Mouse (Mus musculus) neural tube, embryonic 14.5 days (tissue): ENCODE measurements around the gene Meis1. TPM values are rescaled to one million over a fixed set of nuclear protein-coding genes. Genes with fewer than 3 reads are reported as not detected.
A peak's percentile ranks its signal among the peaks of the same experiment; 100 is the strongest.

ENCODE experiments used
- ATAC-seq: fragments of 200-750 bp; cut with Nextera tagmentation; 2 replicates; pipeline ENCODE4 v1.8.0; 2017; ENCODE audit warnings: low read depth, mild to moderate bottlenecking, moderate TSS enrichment, moderate library complexity
- H3K27ac ChIP-seq: fragments of 300-500 bp; sonication (generic); 2 replicates; pipeline ENCODE4 v1.5.1; 2014; ENCODE audit warnings: low read depth, mild to moderate bottlenecking, control low read depth, low read length, moderate library complexity, mixed read lengths
- H3K27me3 ChIP-seq: fragments of 300-500 bp; sonication (generic); 2 replicates; pipeline ENCODE4 v1.6.1; 2014; ENCODE audit warnings: low read length; ENCODE audit not compliant: control insufficient read depth, insufficient read depth
- H3K36me3 ChIP-seq: fragments of 300-500 bp; sonication (generic); 2 replicates; pipeline ENCODE4 v1.6.1; 2014; ENCODE audit warnings: low read length, mixed read lengths; ENCODE audit not compliant: control insufficient read depth, insufficient read depth
- H3K4me1 ChIP-seq: fragments of 300-500 bp; sonication (generic); 2 replicates; pipeline ENCODE4 v1.6.1; 2014; ENCODE audit warnings: low read length; ENCODE audit not compliant: control insufficient read depth, insufficient read depth
- H3K4me2 ChIP-seq: fragments of 300-500 bp; sonication (generic); 2 replicates; pipeline ENCODE4 v1.6.1; 2014; ENCODE audit warnings: mild to moderate bottlenecking, low read depth, low read length, control low read depth
- H3K4me3 ChIP-seq: fragments of 300-500 bp; sonication (generic); 2 replicates; pipeline ENCODE4 v1.5.1; 2014; ENCODE audit warnings: low read depth, low read length, control low read depth, mixed read lengths
- H3K9ac ChIP-seq: fragments of 300-500 bp; sonication (generic); replicated peaks from 2 replicates; pipeline ENCODE4 v1.6.1; 2014; ENCODE audit warnings: low read depth, mild to moderate bottlenecking, control low read depth, low read length, mixed read lengths
- H3K9me3 ChIP-seq: fragments of 300-500 bp; sonication (generic); 2 replicates; pipeline ENCODE4 v1.6.1; 2016; ENCODE audit warnings: low read length; ENCODE audit not compliant: control insufficient read depth
- WGBS: fragments of 180-500 bp; shearing (Covaris S2); extraction: QIAGEN DNeasy Blood & Tissue Kit; methylation state at CpG from one replicate; pipeline ENCODE4 v1.1.7; 2014; 5-methylcytosine and 5-hydroxymethylcytosine counted together
- polyA plus RNA-seq: library from polyadenylated mRNA; unstranded; fragments of >200 nt; fragmentation: Nextera tagmentation; extraction: Ambion mirVana; gene quantifications from 2 replicates; pipeline ENCODE4 v1.2.1, GENCODE M21; 2014

Meis1 gene
- polyA plus RNA-seq, 1 experiment from 2014 or later = 170 TPM

DNA sequence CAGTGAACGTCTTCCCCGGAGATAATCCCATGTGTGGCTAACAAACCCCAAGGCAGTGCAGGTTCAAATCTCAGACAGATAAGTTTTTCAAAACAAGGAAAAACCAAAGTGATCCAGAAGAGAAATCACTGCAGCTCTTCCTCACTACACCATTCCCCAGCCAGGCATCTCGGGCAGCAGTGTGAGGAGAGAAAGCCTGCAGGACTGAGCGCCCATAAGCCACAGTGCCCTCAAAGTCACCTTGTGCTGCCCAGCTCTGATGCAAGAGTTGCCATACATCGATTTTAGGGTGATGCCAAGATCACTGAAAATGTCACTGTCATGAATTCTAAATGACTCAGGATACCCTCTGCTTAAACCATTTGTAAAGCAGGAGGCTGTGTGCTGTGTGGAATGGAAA is 15.7 kb downstream of the Meis1 start:
- no peak overlapping the region for H3K4me3 ChIP-seq
- ATAC-seq = no peak
- no peak overlapping the region for H3K27ac ChIP-seq
- H3K9me3 ChIP-seq = no peaks in the 10 kb centered on the region
- H3K4me1 ChIP-seq = peaks cover 19% of the 10 kb centered on the region
- H3K36me3 ChIP-seq = no peaks in the 10 kb centered on the region
- no peak overlapping the region for H3K9ac ChIP-seq
- no peak overlapping the region for H3K4me2 ChIP-seq
- WGBS = 65% methylated on average over 5 of the region's 5 CpGs
- no peaks in the 10 kb centered on the region for H3K27me3 ChIP-seq

DNA sequence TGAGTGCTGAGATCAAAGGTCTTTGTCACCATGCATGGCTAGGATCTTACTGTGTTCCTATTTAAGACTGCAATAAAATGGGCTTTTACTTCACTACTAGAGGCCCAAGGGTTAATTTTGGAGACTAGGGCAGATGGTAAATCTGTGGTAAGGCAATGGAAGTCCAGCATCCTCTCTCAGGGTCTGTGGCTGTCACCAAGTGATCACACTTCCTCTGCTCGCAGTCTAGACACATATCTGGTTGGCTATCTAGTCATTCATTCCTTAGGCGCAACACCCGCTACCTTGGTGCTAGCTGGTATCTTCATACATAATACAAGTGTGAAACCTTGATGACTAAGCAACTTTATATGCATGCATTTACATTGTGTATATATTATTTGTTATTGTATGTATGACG is 22.0 kb downstream of the Meis1 start:
- Histone ChIP-seq H3K36me3 (peaks cover 20% of the 10 kb centered on the region; the same call in 1 of the 2 replicates), H3K27me3 (no peaks in the 10 kb centered on the region), H3K27ac (no peak overlapping the region), H3K4me3 (no peak overlapping the region), H3K9me3 (no peaks in the 10 kb centered on the region), H3K9ac (no peak overlapping the region), H3K4me2 (no peak overlapping the region), H3K4me1 (no peaks in the 10 kb centered on the region)
- ATAC-seq = no peak
- 97% methylated on average over 4 of the region's 4 CpGs for WGBS

DNA sequence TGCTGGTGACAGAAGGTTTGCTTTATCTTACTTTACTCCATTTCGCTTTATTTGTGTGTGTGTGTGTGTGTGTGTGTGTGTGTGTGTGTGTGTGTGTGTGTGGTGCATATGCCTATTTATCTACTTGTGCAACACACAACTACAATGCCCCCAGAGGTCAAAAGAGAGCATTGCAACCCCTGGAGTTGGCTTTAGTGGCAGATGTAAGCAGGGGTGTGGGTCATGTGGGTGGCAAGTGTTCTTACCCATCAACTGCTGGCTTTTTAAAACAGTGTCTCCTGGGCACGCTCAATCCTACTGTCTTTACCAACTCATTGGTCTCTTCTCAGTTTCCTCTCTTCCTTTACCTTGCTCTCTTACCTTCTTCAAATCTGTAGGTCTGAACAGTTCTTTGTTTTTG is 22.5 kb downstream of the Meis1 start:
- WGBS = 100% methylated on average over 2 of the region's 2 CpGs

DNA sequence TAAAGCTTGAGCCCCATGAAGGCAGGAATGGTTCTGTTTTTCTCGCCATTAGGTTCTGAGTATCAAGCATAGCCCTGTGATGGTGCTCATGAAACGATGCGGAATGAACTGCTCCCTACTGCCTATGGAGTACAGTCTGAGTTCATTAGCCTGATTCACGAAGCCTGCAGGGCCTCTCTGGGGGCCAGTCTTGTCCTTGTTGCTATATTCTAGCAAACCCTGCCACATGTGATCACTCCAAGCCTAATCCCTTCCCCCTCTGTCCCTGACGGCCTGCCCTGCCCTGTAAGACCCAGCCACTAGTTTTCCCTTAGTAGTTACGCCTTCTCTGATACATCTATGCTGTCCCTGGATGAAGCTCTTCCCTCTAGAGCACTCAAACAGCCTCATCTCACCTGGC is 26.0 kb downstream of the Meis1 start:
- 54% methylated on average over 6 of the region's 6 CpGs for WGBS

More for the DNA sequence above, 22.5 kb downstream of the Meis1 start:
- Histone ChIP-seq H3K27me3 (no peaks in the 10 kb centered on the region), H3K36me3 (peaks cover 20% of the 10 kb centered on the region; the same call in 1 of the 2 replicates), H3K27ac (no peak overlapping the region), H3K9ac (no peak overlapping the region), H3K9me3 (no peaks in the 10 kb centered on the region), H3K4me3 (no peak overlapping the region), H3K4me2 (no peak overlapping the region), H3K4me1 (peaks cover under 1% of the 10 kb centered on the region; the same call in 1 of the 2 replicates)
- ATAC-seq = no peak

DNA sequence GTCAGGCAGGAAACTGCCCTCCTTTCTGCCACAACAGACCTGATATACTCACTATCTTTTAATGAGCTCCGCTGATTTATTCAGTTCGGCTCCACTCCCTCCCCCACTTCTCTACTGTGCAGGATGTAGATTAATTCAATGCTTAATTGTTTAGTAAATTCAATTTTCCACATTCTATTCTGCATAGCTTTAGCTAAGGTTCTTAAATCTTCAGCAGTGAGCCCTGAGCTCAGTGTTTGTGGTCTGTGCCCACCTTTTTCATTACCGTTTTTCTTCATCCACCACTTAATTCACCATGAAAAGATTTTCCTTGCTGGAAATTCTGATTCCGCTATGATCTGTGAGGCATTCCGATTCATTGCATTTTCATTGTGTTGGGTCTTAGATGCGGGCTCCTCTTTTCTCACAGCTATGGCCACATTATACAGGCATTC is 28.5 kb downstream of the Meis1 start:
- no peak overlapping the region for H3K9ac ChIP-seq
- H3K9me3 ChIP-seq = no peaks in the 10 kb centered on the region
- H3K4me1 ChIP-seq = peaks cover 31% of the 10 kb centered on the region

More for the DNA sequence above, 26.0 kb downstream of the Meis1 start:
- Histone ChIP-seq H3K9me3 (no peaks in the 10 kb centered on the region), H3K4me2 (no peak overlapping the region), H3K9ac (no peak overlapping the region), H3K27me3 (no peaks in the 10 kb centered on the region), H3K36me3 (peaks cover 25% of the 10 kb centered on the region; the same call in 1 of the 2 replicates), H3K4me1 (peaks cover 31% of the 10 kb centered on the region), H3K4me3 (no peak overlapping the region), H3K27ac (no peak overlapping the region)
- no peak for ATAC-seq

DNA sequence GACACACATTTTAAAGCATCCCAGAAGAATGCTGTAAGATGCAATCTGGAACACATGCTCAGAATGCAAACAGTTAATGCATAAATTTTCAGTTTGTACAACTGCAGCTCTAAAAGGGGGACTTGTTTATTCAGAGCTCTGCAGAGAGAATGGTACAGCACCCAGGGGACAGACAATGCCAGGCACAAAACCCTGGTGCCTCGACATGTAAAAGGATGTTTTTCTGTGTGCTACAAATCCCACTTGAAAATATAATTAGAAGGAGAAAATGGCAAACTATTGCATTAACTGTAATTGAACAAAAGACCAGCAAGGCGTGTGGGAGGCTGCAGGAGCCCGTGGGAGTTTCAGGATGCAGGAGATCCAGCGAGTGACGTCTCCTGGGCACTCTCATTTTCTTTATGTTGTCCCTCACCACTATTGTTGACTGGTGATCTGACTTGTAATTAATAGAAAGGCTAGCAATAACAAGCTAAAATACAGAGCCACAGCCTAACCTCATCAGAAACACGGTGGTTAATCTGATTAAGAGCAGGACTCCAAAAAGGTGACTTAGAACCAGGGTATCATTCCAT is 29.0 kb downstream of the Meis1 start:
- H3K4me2 ChIP-seq = no peak overlapping the region
- H3K4me3 ChIP-seq = no peak overlapping the region
- peak; percentile 30; the same call in 1 of the 2 replicates for ATAC-seq
- WGBS = 15% methylated on average over 6 of the region's 6 CpGs
- H3K27ac ChIP-seq = peak overlapping the region; percentile 66
- H3K27me3 ChIP-seq = no peaks in the 10 kb centered on the region
- H3K9ac ChIP-seq = no peak overlapping the region
- H3K9me3 ChIP-seq = no peaks in the 10 kb centered on the region
- H3K36me3 ChIP-seq = peaks cover 29% of the 10 kb centered on the region; the same call in 1 of the 2 replicates
- peaks cover 31% of the 10 kb centered on the region for H3K4me1 ChIP-seq

More for the DNA sequence above, 28.5 kb downstream of the Meis1 start:
- peak overlapping the region; percentile 66 for H3K27ac ChIP-seq
- peaks cover 34% of the 10 kb centered on the region; the same call in 1 of the 2 replicates for H3K36me3 ChIP-seq
- 21% methylated on average over 6 of the region's 6 CpGs for WGBS
- no peak overlapping the region for H3K4me3 ChIP-seq
- H3K27me3 ChIP-seq = no peaks in the 10 kb centered on the region
- no peak overlapping the region for H3K4me2 ChIP-seq
- peak; percentile 52 for ATAC-seq

DNA sequence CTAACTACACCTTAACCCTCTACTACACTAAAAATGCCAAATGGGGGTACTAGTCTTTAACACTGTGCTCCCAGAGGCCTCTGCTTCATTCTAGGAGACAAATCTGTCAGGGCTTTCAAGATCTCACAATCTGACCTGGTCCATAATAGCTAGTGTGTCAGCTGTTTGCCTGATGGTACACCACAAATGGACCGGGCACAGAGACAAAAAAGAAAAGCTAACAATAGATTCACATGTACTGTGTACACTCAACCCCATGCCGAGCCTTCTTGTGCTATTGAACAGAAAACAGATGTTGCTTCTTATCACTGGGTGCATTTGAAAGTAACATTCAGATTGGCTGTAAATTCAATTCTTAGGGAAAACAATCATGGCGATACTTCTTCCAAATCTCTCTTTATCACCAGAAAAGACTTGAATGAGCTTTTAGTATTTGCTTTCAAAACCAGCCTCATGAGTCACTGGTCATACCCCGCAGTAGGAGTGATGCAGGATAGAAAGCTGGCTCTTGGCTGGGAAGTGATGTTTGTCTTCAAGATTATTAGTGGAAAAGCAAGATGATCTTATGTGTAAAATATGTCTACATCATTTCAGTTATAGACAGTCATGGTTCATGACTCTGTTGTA is 30.0 kb downstream of the Meis1 start:
- H3K4me3 ChIP-seq = no peak overlapping the region
- peaks cover 31% of the 10 kb centered on the region for H3K4me1 ChIP-seq
- no peak overlapping the region for H3K9ac ChIP-seq
- H3K36me3 ChIP-seq = peaks cover 22% of the 10 kb centered on the region; the same call in 1 of the 2 replicates
- WGBS = 35% methylated on average over 4 of the region's 4 CpGs
- no peaks in the 10 kb centered on the region for H3K9me3 ChIP-seq
- no peak overlapping the region for H3K4me2 ChIP-seq
- no peaks in the 10 kb centered on the region for H3K27me3 ChIP-seq
- ATAC-seq = no peak
- H3K27ac ChIP-seq = no peak overlapping the region

DNA sequence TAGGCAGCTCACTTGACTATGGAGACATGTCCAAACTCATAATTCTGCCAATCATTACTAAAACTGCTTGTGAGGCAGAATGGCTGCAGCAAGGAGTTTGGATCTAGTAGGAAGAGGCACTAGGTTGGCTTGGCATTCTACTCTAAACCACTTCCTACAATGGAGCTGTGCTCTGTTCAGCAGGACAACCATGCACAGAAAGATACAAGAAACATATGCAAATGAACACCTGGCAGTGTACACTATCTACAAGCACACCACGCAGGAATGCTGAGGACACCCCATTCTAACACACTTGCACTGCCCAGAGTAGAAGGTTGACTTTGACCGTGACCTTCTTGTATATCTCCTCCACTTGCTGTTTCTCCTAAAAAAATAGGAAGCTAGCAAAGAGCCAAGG is 35.0 kb downstream of the Meis1 start:
- Histone ChIP-seq H3K9ac (no peak overlapping the region), H3K4me3 (no peak overlapping the region), H3K4me2 (no peak overlapping the region), H3K4me1 (peaks cover 12% of the 10 kb centered on the region), H3K36me3 (peaks cover 27% of the 10 kb centered on the region; the same call in 1 of the 2 replicates), H3K27ac (no peak overlapping the region), H3K27me3 (no peaks in the 10 kb centered on the region), H3K9me3 (no peaks in the 10 kb centered on the region)
- ATAC-seq = no peak
- WGBS = 62% methylated on average over 2 of the region's 2 CpGs

DNA sequence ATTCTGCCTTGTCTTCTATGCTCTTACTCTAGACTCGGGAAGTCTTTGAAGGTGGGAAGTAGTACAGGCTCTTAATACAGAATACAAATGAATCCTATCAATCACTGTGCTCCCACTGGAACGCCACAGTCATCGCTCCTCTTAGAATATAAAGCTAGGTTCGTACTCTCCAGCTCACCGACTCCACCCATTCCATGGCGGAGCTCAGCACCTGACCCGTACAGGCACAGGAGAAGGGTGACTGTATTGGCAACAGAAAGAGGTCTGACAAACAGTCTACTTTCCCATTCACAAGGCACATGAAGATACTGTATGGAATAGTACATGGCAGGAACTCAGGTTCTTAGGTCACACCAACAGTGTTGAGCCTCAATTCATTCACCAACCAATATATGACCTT is 35.5 kb downstream of the Meis1 start:
- Histone ChIP-seq H3K9ac (no peak overlapping the region), H3K27me3 (no peaks in the 10 kb centered on the region), H3K36me3 (peaks cover 27% of the 10 kb centered on the region; the same call in 1 of the 2 replicates), H3K4me3 (no peak overlapping the region), H3K9me3 (no peaks in the 10 kb centered on the region), H3K4me1 (peaks cover 8% of the 10 kb centered on the region; the same call in 1 of the 2 replicates), H3K4me2 (no peak overlapping the region), H3K27ac (no peak overlapping the region)
- 41% methylated on average over 7 of the region's 7 CpGs for WGBS
- ATAC-seq = peak; percentile 36; the same call in 1 of the 2 replicates
